Mouse (Mus musculus): ENCODE measurements at regions not wholly inside any gene's neighbourhood (a gene's known extent, or its start where the extent isn't known, plus 50 kb on each side); places are given as distances from the start of the nearest gene placed in this dataset.
"Not testable (repeated sequence)": the region's sequence is repeated elsewhere in the genome, so short reads cannot be mapped to it uniquely, and the experiment has no call there.

- ATAC-seq (ENCODE audit: low read depth), result no peak
- no peaks in the 10 kb centered on the region for H3K27me3 ChIP-seq
- no peak overlapping the region for H3K4me3 ChIP-seq
- no peak overlapping the region for H3K9ac ChIP-seq
- H3K4me2 ChIP-seq, result no peak overlapping the region
- H3K9me3 ChIP-seq, result no peaks in the 10 kb centered on the region
- WGBS, result 90% methylated on average over 5 of the region's 5 CpGs
- no peaks in the 10 kb centered on the region for H3K36me3 ChIP-seq
- H3K27ac ChIP-seq (replicated peaks), result no peak overlapping the region
- H3K4me1 ChIP-seq (replicated peaks), result no peaks in the 10 kb centered on the region
Observed at GRCm38 (mm10) chr5:14309981-14310380, 204.7 kb upstream of the Pclo start.

- no peak overlapping the region for H3K4me3 ChIP-seq
- H3K9me3 ChIP-seq, result no peaks in the 10 kb centered on the region
- no peaks in the 10 kb centered on the region for H3K36me3 ChIP-seq
- no peak overlapping the region for H3K27ac ChIP-seq (replicated peaks)
- no peak for ATAC-seq (ENCODE audit: low read depth)
- H3K9ac ChIP-seq, result no peak overlapping the region
- no peaks in the 10 kb centered on the region for H3K4me1 ChIP-seq (replicated peaks)
- H3K4me2 ChIP-seq, result no peak overlapping the region
- WGBS, result 86% methylated on average over 3 of the region's 3 CpGs
- H3K27me3 ChIP-seq, result no peaks in the 10 kb centered on the region
Observed at GRCm38 (mm10) chr5:14311729-14312128, 203.0 kb upstream of the Pclo start.

- no peaks in the 10 kb centered on the region for H3K9me3 ChIP-seq
- WGBS, result 76% methylated on average over 4 of the region's 4 CpGs
- no peak overlapping the region for H3K27ac ChIP-seq (replicated peaks)
- no peaks in the 10 kb centered on the region for H3K36me3 ChIP-seq
- no peak overlapping the region for H3K9ac ChIP-seq
- no peak overlapping the region for H3K4me2 ChIP-seq
- no peak for ATAC-seq (ENCODE audit: low read depth)
- H3K4me1 ChIP-seq (replicated peaks), result no peaks in the 10 kb centered on the region
- H3K4me3 ChIP-seq, result no peak overlapping the region
- no peaks in the 10 kb centered on the region for H3K27me3 ChIP-seq
Observed at GRCm38 (mm10) chr5:14320216-14320615, 194.5 kb upstream of the Pclo start.

GRCm38 (mm10) chr5:14322000-14322399 is 192.7 kb upstream of the Pclo start:
- ATAC-seq (ENCODE audit: low read depth), result no peak
- Histone ChIP-seq H3K27ac (replicated peaks) (no peak overlapping the region), H3K9me3 (no peaks in the 10 kb centered on the region), H3K36me3 (no peaks in the 10 kb centered on the region), H3K9ac (no peak overlapping the region), H3K4me1 (replicated peaks) (no peaks in the 10 kb centered on the region), H3K4me3 (no peak overlapping the region), H3K4me2 (no peak overlapping the region), H3K27me3 (no peaks in the 10 kb centered on the region)
- WGBS, result 65% methylated on average over 1 of the region's 1 CpGs

- no peak overlapping the region for H3K9ac ChIP-seq
- WGBS, result 49% methylated on average over 1 of the region's 1 CpGs
- H3K4me3 ChIP-seq, result no peak overlapping the region
- no peaks in the 10 kb centered on the region for H3K9me3 ChIP-seq
- H3K4me2 ChIP-seq, result no peak overlapping the region
- H3K27me3 ChIP-seq, result no peaks in the 10 kb centered on the region
- no peak overlapping the region for H3K27ac ChIP-seq (replicated peaks)
- H3K4me1 ChIP-seq (replicated peaks), result no peaks in the 10 kb centered on the region
- ATAC-seq (ENCODE audit: low read depth), result no peak
- no peaks in the 10 kb centered on the region for H3K36me3 ChIP-seq
Observed at GRCm38 (mm10) chr5:14360446-14360845, 154.3 kb upstream of the Pclo start.

GRCm38 (mm10) chr5:14389184-14389890 is 125.4 kb upstream of the Pclo start:
- H3K9ac ChIP-seq, result no peak overlapping the region
- H3K27ac ChIP-seq (replicated peaks), result no peak overlapping the region
- peak; percentile 89 for ATAC-seq (ENCODE audit: low read depth)
- H3K4me2 ChIP-seq, result no peak overlapping the region
- no peaks in the 10 kb centered on the region for H3K9me3 ChIP-seq
- H3K4me1 ChIP-seq (replicated peaks), result no peaks in the 10 kb centered on the region
- no peaks in the 10 kb centered on the region for H3K36me3 ChIP-seq
- H3K27me3 ChIP-seq, result no peaks in the 10 kb centered on the region
- WGBS, result 16% methylated on average over 6 of the region's 6 CpGs
- no peak overlapping the region for H3K4me3 ChIP-seq

- Histone ChIP-seq H3K27ac (replicated peaks) (no peak overlapping the region), H3K4me2 (no peak overlapping the region), H3K4me1 (replicated peaks) (no peaks in the 10 kb centered on the region), H3K4me3 (no peak overlapping the region), H3K36me3 (no peaks in the 10 kb centered on the region), H3K9me3 (no peaks in the 10 kb centered on the region), H3K27me3 (no peaks in the 10 kb centered on the region), H3K9ac (no peak overlapping the region)
- 75% methylated on average over 3 of the region's 3 CpGs for WGBS
- no peak for ATAC-seq (ENCODE audit: low read depth)
Observed at GRCm38 (mm10) chr5:14391793-14392192, 122.9 kb upstream of the Pclo start.

GRCm38 (mm10) chr5:14403381-14403780 is 111.3 kb upstream of the Pclo start:
- not testable (repeated sequence) for H3K9me3 ChIP-seq; H3K4me3 ChIP-seq; H3K27ac ChIP-seq (replicated peaks); H3K27me3 ChIP-seq; H3K4me1 ChIP-seq (replicated peaks); ATAC-seq (ENCODE audit: low read depth); H3K36me3 ChIP-seq; H3K4me2 ChIP-seq; H3K9ac ChIP-seq
- WGBS, result 91% methylated on average over 9 of the region's 12 CpGs

GRCm38 (mm10) chr5:14404344-14404743 is 110.4 kb upstream of the Pclo start:
- H3K4me3 ChIP-seq, result no peak overlapping the region
- no peaks in the 10 kb centered on the region for H3K9me3 ChIP-seq
- no peaks in the 10 kb centered on the region for H3K4me1 ChIP-seq (replicated peaks)
- ATAC-seq (ENCODE audit: low read depth), result no peak
- H3K27ac ChIP-seq (replicated peaks), result no peak overlapping the region
- H3K9ac ChIP-seq, result no peak overlapping the region
- no peaks in the 10 kb centered on the region for H3K36me3 ChIP-seq
- 88% methylated on average over 2 of the region's 2 CpGs for WGBS
- H3K4me2 ChIP-seq, result no peak overlapping the region
- no peaks in the 10 kb centered on the region for H3K27me3 ChIP-seq

GRCm38 (mm10) chr5:14415234-14415862 is 99.4 kb upstream of the Pclo start:
- 74% methylated on average over 1 of the region's 1 CpGs for WGBS
- no peak for ATAC-seq (ENCODE audit: low read depth)
- no peak overlapping the region for H3K27ac ChIP-seq (replicated peaks)
- H3K4me2 ChIP-seq, result no peak overlapping the region
- no peaks in the 10 kb centered on the region for H3K27me3 ChIP-seq
- H3K4me1 ChIP-seq (replicated peaks), result no peaks in the 10 kb centered on the region
- no peaks in the 10 kb centered on the region for H3K9me3 ChIP-seq
- H3K36me3 ChIP-seq, result no peaks in the 10 kb centered on the region
- no peak overlapping the region for H3K4me3 ChIP-seq
- H3K9ac ChIP-seq, result no peak overlapping the region

GRCm38 (mm10) chr5:14453082-14453481 is 61.6 kb upstream of the Pclo start:
- Histone ChIP-seq H3K27me3 (no peaks in the 10 kb centered on the region), H3K4me2 (no peak overlapping the region), H3K27ac (replicated peaks) (no peak overlapping the region), H3K9ac (no peak overlapping the region), H3K4me3 (no peak overlapping the region), H3K36me3 (no peaks in the 10 kb centered on the region), H3K4me1 (replicated peaks) (no peaks in the 10 kb centered on the region), H3K9me3 (no peaks in the 10 kb centered on the region)
- ATAC-seq (ENCODE audit: low read depth), result no peak
- 52% methylated on average over 5 of the region's 5 CpGs for WGBS

Data from neural tube, embryonic 13.5 days (tissue).